Mouse (Mus musculus) megakaryocyte, embryonic 14.5 days (primary cell): ENCODE measurements around the gene Gtf2h1. TPM values are rescaled to one million over a fixed set of nuclear protein-coding genes. Genes with fewer than 3 reads are reported as not detected.
A peak's percentile ranks its signal among the peaks of the same experiment; 100 is the strongest.
"Not testable (repeated sequence)": the region's sequence is repeated elsewhere in the genome, so short reads cannot be mapped to it uniquely, and the experiment has no call there.

Experiments
- H3K27me3 ChIP-seq: replicated peaks from 2 replicates; pipeline ENCODE3; 2012; ENCODE audit warnings: inconsistent platforms
- H3K36me3 ChIP-seq: replicated peaks from 2 replicates; pipeline ENCODE3; 2012; ENCODE audit warnings: low read length, inconsistent platforms, mixed read lengths
- H3K4me1 ChIP-seq: 2 replicates; pipeline ENCODE4 v1.6.1; 2012; ENCODE audit warnings: inconsistent platforms
- H3K4me3 ChIP-seq: replicated peaks from 2 replicates; pipeline ENCODE3; 2012; ENCODE audit warnings: moderate library complexity, mild to moderate bottlenecking, inconsistent platforms
- H3K9me3 ChIP-seq: 2 replicates; pipeline ENCODE4 v1.6.1; 2012; ENCODE audit warnings: inconsistent platforms
- FLI1 ChIP-seq: IDR thresholded peaks from 2 replicates; pipeline ENCODE4 v1.6.1; 2012; ENCODE audit warnings: low read length, inconsistent platforms, mixed read lengths
- GATA1 ChIP-seq: IDR thresholded peaks from 3 replicates; pipeline ENCODE4 v1.6.1; 2012; ENCODE audit warnings: mixed read lengths, low read length, inconsistent platforms, borderline replicate concordance
- polyA plus RNA-seq: library from polyadenylated mRNA; stranded (reverse); fragments of >175 nt; gene quantifications from 2 replicates; pipeline ENCODE4 v1.2.3, GENCODE M21; 2012; ENCODE audit warnings: low replicate concordance; ENCODE audit not compliant: insufficient read depth

Gene Gtf2h1
- polyA plus RNA-seq, 1 experiment = 19.9 TPM

DNA sequence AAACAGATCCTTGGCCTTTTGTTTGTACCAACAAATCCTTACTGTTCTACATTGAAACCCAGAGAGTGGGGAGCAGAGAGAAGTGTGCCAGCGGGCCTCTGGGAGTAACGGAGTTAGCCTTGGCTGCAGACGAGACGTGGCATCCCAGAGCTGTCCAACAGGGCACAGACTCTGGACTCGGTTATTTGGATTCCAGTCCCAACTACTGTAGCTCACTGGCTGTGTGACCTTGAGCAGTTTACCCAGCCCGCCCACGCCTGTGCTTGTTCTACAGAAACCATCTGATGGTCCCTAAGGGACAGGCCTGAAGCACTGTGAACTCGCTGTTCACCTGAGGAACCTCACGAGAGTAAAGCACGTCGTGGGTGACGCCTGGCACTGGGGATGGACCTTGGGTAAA, 34.0 kb downstream of the Gtf2h1 start:
- H3K4me1 ChIP-seq = peaks cover 92% of the 10 kb centered on the region
- TF ChIP-seq GATA1 = no peak
- TF ChIP-seq FLI1 = no peak
- H3K27me3 ChIP-seq = no peaks in the 10 kb centered on the region

GRCm38 (mm10) chr7:46830799-46831590, 35.1 kb downstream of the Gtf2h1 start:
- peaks cover 94% of the 10 kb centered on the region for H3K4me1 ChIP-seq
- no peaks in the 10 kb centered on the region for H3K9me3 ChIP-seq
- no peaks in the 10 kb centered on the region for H3K27me3 ChIP-seq
- TF ChIP-seq GATA1 (peak; percentile 79; the same call in 2 of the 3 replicates), FLI1 (no peak)
- H3K36me3 ChIP-seq = no peaks in the 10 kb centered on the region
- H3K4me3 ChIP-seq = peak overlapping the region; percentile 90

More for the DNA sequence above, 34.0 kb downstream of the Gtf2h1 start:
- Histone ChIP-seq H3K9me3 (no peaks in the 10 kb centered on the region), H3K36me3 (peaks cover 2% of the 10 kb centered on the region), H3K4me3 (no peak overlapping the region)

DNA sequence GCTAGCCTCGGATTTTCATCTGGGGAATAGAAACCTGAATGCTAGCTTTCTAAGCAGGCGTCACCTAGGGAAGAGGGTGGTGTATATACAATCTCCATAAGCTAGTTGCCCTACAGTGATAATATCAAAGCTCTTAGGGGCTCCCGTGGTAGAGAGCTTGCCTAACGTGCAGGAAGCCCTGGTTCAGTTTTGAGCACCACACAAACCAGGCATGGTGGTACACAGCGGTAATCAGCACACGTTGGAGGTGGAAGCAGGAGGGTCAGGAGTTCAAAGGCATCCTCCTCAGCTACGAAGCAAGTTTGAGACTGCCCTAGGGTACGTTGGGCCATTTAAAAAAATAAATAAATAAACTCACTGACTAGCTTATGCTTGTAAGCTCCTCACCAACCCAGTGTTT, 35.8 kb downstream of the Gtf2h1 start:
- Histone ChIP-seq H3K4me1 (peaks cover 97% of the 10 kb centered on the region), H3K27me3 (no peaks in the 10 kb centered on the region), H3K36me3 (no peaks in the 10 kb centered on the region), H3K4me3 (peak overlapping the region; percentile 86), H3K9me3 (no peaks in the 10 kb centered on the region)
- TF ChIP-seq FLI1 (no peak), GATA1 (no peak)

GRCm38 (mm10) chr7:46832112-46832810, 36.4 kb downstream of the Gtf2h1 start:
- H3K36me3 ChIP-seq, H3K27me3 ChIP-seq, H3K9me3 ChIP-seq: not testable (repeated sequence)
- peak overlapping the region; percentile 14 for H3K4me3 ChIP-seq
- H3K4me1 ChIP-seq = peaks cover 99% of the 10 kb centered on the region

- TF ChIP-seq FLI1 (no peak), GATA1 (peak; percentile 16; the same call in 1 of the 3 replicates)
- no peaks in the 10 kb centered on the region for H3K27me3 ChIP-seq
- H3K4me3 ChIP-seq = peak overlapping the region; percentile 82
- no peaks in the 10 kb centered on the region for H3K36me3 ChIP-seq
- no peaks in the 10 kb centered on the region for H3K9me3 ChIP-seq
- peaks cover 99% of the 10 kb centered on the region for H3K4me1 ChIP-seq
These were observed 37.4 kb downstream of the Gtf2h1 start for GRCm38 (mm10) chr7:46833266-46833665.

- Histone ChIP-seq H3K4me3 (peak overlapping the region; percentile 82), H3K4me1 (peaks cover 100% of the 10 kb centered on the region), H3K36me3 (no peaks in the 10 kb centered on the region), H3K9me3 (no peaks in the 10 kb centered on the region), H3K27me3 (no peaks in the 10 kb centered on the region)
- TF ChIP-seq GATA1 (no peak), FLI1 (no peak)
These were observed 37.9 kb downstream of the Gtf2h1 start for GRCm38 (mm10) chr7:46833670-46834255.

DNA sequence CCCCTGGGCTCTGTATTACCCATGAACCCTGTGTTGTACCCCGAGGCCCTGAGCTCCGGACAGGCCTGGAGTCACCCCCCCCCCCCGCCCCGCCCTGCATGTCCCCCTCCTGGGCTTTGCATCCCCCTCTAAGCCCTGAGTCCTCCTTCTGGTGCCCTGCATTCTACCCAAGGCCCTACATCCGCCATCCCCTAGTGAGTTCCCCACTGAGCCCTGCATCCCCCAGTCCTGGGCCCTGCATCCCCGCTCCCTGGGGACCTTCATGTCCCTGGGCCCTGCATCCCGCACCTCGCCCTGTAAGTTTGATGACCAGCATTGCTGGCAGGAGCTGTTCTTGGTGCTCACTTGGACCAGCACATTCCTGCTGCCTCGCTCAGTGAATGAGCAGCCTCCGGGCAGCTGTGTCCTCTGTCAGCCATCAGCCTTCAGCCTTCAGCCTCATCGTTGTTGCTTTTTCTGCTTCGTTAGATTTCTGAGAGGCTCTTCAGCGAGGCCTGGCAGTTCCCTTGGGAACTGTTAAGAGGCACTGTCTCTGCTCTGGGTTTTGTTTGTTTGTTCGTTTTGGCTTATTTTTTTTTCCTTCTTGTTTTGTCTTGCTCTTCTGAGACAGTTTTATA, 39.2 kb downstream of the Gtf2h1 start:
- no peak for TF ChIP-seq FLI1
- TF ChIP-seq GATA1 = no peak

GRCm38 (mm10) chr7:46836357-46836756, 40.5 kb downstream of the Gtf2h1 start:
- no peaks in the 10 kb centered on the region for H3K36me3 ChIP-seq
- H3K4me1 ChIP-seq = peaks cover 100% of the 10 kb centered on the region
- no peak overlapping the region for H3K4me3 ChIP-seq
- no peaks in the 10 kb centered on the region for H3K9me3 ChIP-seq
- H3K27me3 ChIP-seq = no peaks in the 10 kb centered on the region
- TF ChIP-seq GATA1 (no peak), FLI1 (no peak)

More for the DNA sequence above, 39.2 kb downstream of the Gtf2h1 start:
- Histone ChIP-seq H3K9me3 (no peaks in the 10 kb centered on the region), H3K4me1 (peaks cover 100% of the 10 kb centered on the region), H3K27me3 (no peaks in the 10 kb centered on the region), H3K4me3 (no peak overlapping the region), H3K36me3 (no peaks in the 10 kb centered on the region)

GRCm38 (mm10) chr7:46837073-46837472, 41.2 kb downstream of the Gtf2h1 start:
- Histone ChIP-seq H3K9me3 (no peaks in the 10 kb centered on the region), H3K36me3 (no peaks in the 10 kb centered on the region), H3K4me1 (peaks cover 100% of the 10 kb centered on the region), H3K27me3 (no peaks in the 10 kb centered on the region), H3K4me3 (peak overlapping the region; percentile 68)
- no peak for TF ChIP-seq GATA1
- no peak for TF ChIP-seq FLI1
